Mouse (Mus musculus): Measurements from ENCODE around the gene Dgkg.

The Dgkg gene

GRCm38 (mm10) chr16:22589619-22590018 is 67.4 kb downstream of the Dgkg start:
- no peak for TF ChIP-seq GATA4 (IDR thresholded peaks at IDR 0.05; ENCODE audit: insufficient replicate concordance, low read length)

- no peak for TF ChIP-seq GATA4 (IDR thresholded peaks at IDR 0.05; ENCODE audit: insufficient replicate concordance, low read length)
Observed at GRCm38 (mm10) chr16:22586151-22586836, 70.7 kb downstream of the Dgkg start.

DNA sequence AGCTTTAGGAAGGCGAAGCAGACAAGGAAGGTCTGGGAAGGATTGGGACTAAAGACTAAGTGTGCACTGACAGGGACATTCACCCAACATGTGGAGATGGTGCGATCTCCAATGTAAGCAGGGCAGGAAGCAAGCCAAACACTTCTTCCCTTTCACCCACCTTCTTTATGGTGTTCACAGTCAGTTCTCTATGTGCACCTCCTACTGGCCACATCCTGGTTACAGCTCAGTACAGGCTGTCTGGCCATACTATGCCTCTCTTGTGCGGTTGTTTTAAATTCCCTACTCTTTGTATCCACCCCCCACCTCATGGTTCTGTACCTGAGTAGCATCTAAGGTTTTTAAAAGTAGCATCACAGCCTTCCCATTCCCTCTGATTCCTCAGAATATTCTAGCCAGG is 71.5 kb downstream of the Dgkg start:
- TF ChIP-seq GATA4 (IDR thresholded peaks at IDR 0.05; ENCODE audit: insufficient replicate concordance, low read length) = no peak

GRCm38 (mm10) chr16:22583401-22583800 is 73.6 kb downstream of the Dgkg start:
- no peak for TF ChIP-seq GATA4 (IDR thresholded peaks at IDR 0.05; ENCODE audit: insufficient replicate concordance, low read length)

DNA sequence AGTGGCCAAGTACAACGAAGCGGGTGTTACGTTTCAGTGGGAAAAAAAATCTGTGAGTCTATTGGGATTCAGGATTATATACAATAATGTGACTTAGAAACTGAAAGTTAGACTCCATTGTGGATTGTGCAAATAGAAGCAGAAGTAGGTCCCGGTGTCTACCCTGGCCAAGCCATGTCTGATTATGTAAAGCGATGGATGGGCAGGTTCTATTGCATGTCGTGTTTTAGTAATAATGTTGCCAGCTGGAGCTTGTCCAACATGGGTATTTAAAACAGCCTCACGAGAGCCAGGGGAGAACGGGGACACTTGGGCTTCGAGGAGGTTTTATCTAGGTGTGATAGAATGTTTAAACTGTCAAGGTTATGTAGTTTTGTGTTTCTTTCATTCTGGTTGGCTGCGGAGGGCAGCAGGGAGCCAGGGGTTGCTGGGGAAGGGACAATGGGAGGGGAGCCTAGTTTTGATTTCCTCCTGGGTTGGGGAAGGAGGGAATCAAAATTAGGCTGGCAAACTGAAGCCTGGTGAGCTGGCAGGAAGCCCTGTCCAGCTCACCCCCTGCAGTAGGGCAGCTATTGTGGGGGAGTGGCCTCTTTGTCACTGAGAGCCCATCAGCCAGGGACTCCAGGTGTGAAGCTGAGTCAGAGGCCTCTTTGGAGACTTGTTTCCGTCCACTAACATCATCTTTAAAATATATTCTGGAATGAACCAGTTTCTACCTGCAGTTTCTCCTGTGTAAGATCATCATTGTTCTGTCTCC is 74.7 kb downstream of the Dgkg start:
- no peak for TF ChIP-seq GATA4 (IDR thresholded peaks at IDR 0.05; ENCODE audit: insufficient replicate concordance, low read length)

- TF ChIP-seq GATA4 (IDR thresholded peaks at IDR 0.05; ENCODE audit: insufficient replicate concordance, low read length) = no peak
Observed at GRCm38 (mm10) chr16:22580103-22580502, 76.9 kb downstream of the Dgkg start.

DNA sequence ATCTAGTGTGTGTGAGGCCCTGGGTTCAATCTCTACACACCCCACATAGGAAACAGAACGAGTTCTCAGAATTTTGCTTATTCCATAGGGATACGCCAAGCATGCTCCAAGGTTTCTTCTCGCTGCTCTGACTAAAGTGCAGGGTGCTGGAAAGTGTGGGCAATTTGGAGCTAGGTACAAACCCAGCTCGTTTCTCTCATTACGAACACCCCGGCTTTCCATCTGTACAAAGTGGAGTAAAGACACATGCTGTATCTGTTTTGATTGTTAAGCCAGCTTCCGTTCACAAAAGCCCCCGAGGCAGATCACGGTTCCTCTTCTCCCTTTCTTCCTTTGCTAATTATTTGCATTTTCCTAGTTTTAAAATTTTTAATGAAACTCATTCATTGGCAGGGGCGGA is 78.1 kb downstream of the Dgkg start:
- TF ChIP-seq GATA4 (IDR thresholded peaks at IDR 0.05; ENCODE audit: insufficient replicate concordance, low read length) = no peak

GRCm38 (mm10) chr16:22577656-22578055 is 79.4 kb downstream of the Dgkg start:
- TF ChIP-seq GATA4 (IDR thresholded peaks at IDR 0.05; ENCODE audit: insufficient replicate concordance, low read length) = no peak

GRCm38 (mm10) chr16:22574164-22574563 is 82.9 kb downstream of the Dgkg start:
- no peak for TF ChIP-seq GATA4 (IDR thresholded peaks at IDR 0.05; ENCODE audit: insufficient replicate concordance, low read length)

- no peak for TF ChIP-seq GATA4 (IDR thresholded peaks at IDR 0.05; ENCODE audit: insufficient replicate concordance, low read length)
Observed at GRCm38 (mm10) chr16:22572641-22573341, 84.2 kb downstream of the Dgkg start.

- TF ChIP-seq GATA4 (IDR thresholded peaks at IDR 0.05; ENCODE audit: insufficient replicate concordance, low read length) = no peak
Observed at GRCm38 (mm10) chr16:22564907-22565272, 92.1 kb downstream of the Dgkg start.

GRCm38 (mm10) chr16:22564259-22564906 is 92.6 kb downstream of the Dgkg start:
- TF ChIP-seq GATA4 (IDR thresholded peaks at IDR 0.05; ENCODE audit: insufficient replicate concordance, low read length) = no peak

GRCm38 (mm10) chr16:22563594-22563993 is 93.4 kb downstream of the Dgkg start:
- no peak for TF ChIP-seq GATA4 (IDR thresholded peaks at IDR 0.05; ENCODE audit: insufficient replicate concordance, low read length)

GRCm38 (mm10) chr16:22554996-22555395 is 102.0 kb downstream of the Dgkg start:
- TF ChIP-seq GATA4 (IDR thresholded peaks at IDR 0.05; ENCODE audit: insufficient replicate concordance, low read length) = no peak

GRCm38 (mm10) chr16:22552351-22552750 is 104.7 kb downstream of the Dgkg start:
- no peak for TF ChIP-seq GATA4 (IDR thresholded peaks at IDR 0.05; ENCODE audit: insufficient replicate concordance, low read length)
